Mouse (Mus musculus): ENCODE data around the gene Ecm1. TPM values are rescaled to one million over a fixed set of nuclear protein-coding genes. Genes with fewer than 3 reads are reported as not detected.

Ecm1 gene
- polyA plus RNA-seq, 1 experiment from 2014 or later: 16.8 TPM

DNA sequence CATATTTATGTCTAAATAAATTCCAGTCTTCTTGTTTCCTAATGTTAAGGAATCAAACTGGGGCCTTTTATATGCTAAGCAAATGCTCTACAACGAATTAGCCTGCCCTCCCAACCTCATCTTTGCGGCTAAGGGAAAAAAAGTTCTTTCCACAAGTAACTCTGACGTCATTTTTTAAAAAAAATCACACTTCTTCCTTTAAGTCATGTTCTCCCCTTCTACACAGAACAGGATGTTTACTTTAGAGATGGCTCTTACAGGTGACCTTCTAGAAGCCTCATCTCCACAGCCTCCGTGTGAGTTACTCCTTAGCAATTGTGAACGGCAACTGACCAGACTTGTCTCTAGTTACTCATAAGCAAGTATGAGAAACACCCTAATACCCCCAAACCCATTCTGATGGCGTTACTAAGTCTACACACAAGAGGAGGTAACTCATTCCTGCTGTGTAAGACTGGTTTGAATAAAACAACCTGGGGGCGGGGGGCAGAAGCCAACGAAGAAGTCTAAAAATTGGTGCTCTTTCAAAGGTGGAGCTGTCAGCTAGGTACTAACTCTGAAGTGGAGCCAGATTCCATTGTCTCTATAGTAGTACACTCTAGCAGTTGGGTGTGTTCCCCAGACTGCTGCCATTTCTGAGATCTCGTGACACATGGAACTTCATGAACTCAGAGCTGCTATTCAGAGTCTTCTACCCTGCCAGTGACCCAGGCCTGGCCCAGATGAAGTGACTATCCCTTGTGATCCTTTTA, 19.3 kb upstream of the Ecm1 start:
- H3K9me3 ChIP-seq (ENCODE audit: control insufficient read depth, low read length): no peaks in the 10 kb centered on the region
- peaks cover 17% of the 10 kb centered on the region for H3K36me3 ChIP-seq (ENCODE audit: control insufficient read depth, insufficient read depth, low read length)
- no peak overlapping the region for H3K27ac ChIP-seq (replicated peaks; ENCODE audit: low read depth, low read length)
- no peaks in the 10 kb centered on the region for H3K27me3 ChIP-seq (replicated peaks; ENCODE audit: control insufficient read depth, insufficient read depth, low read length)
- ATAC-seq (ENCODE audit: low read depth) (no peak), DNase-seq (ENCODE audit: low spot score) (no peak)
- WGBS: 54% methylated on average over 9 of the region's 9 CpGs
- no peak overlapping the region for H3K4me3 ChIP-seq (ENCODE audit: low read depth, low read length)
- no peak overlapping the region for H3K4me2 ChIP-seq (ENCODE audit: low read depth, low read length)
- H3K9ac ChIP-seq (ENCODE audit: low read depth, low read length): no peak overlapping the region
- H3K4me1 ChIP-seq (ENCODE audit: control insufficient read depth, insufficient read depth, low read length): no peaks in the 10 kb centered on the region; the same call in 1 of the 2 replicates

DNA sequence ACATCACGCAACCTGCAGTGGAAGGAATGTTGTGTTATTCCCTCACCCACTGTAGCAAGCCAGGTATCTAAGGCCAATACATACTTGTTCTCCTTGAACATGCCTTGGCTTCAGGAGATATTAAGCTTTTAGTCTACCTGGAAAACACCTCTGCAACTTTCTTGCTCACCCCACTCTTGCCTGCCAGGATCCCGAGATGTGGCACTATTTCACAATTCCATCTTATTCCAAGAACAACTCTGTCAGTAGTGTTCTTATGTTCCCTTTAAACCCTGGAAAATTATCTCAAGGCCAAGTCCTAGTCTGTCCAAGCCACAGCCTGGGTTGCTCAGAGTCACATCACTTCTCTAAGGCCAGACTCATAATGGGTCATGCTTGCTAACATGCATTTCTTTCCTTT, 17.4 kb upstream of the Ecm1 start:
- no peak overlapping the region for H3K4me3 ChIP-seq (ENCODE audit: low read depth, low read length)
- no peaks in the 10 kb centered on the region for H3K27me3 ChIP-seq (replicated peaks; ENCODE audit: control insufficient read depth, insufficient read depth, low read length)
- peaks cover 12% of the 10 kb centered on the region; the same call in 1 of the 2 replicates for H3K36me3 ChIP-seq (ENCODE audit: control insufficient read depth, insufficient read depth, low read length)
- ATAC-seq (ENCODE audit: low read depth) (no peak), DNase-seq (ENCODE audit: low spot score) (no peak)
- no peak overlapping the region for H3K27ac ChIP-seq (replicated peaks; ENCODE audit: low read depth, low read length)
- H3K9ac ChIP-seq (ENCODE audit: low read depth, low read length): no peak overlapping the region
- H3K4me2 ChIP-seq (ENCODE audit: low read depth, low read length): no peak overlapping the region
- WGBS: 84% methylated on average over 2 of the region's 2 CpGs
- H3K9me3 ChIP-seq (ENCODE audit: control insufficient read depth, low read length): no peaks in the 10 kb centered on the region
- H3K4me1 ChIP-seq (ENCODE audit: control insufficient read depth, insufficient read depth, low read length): no peaks in the 10 kb centered on the region; the same call in 1 of the 2 replicates

DNA sequence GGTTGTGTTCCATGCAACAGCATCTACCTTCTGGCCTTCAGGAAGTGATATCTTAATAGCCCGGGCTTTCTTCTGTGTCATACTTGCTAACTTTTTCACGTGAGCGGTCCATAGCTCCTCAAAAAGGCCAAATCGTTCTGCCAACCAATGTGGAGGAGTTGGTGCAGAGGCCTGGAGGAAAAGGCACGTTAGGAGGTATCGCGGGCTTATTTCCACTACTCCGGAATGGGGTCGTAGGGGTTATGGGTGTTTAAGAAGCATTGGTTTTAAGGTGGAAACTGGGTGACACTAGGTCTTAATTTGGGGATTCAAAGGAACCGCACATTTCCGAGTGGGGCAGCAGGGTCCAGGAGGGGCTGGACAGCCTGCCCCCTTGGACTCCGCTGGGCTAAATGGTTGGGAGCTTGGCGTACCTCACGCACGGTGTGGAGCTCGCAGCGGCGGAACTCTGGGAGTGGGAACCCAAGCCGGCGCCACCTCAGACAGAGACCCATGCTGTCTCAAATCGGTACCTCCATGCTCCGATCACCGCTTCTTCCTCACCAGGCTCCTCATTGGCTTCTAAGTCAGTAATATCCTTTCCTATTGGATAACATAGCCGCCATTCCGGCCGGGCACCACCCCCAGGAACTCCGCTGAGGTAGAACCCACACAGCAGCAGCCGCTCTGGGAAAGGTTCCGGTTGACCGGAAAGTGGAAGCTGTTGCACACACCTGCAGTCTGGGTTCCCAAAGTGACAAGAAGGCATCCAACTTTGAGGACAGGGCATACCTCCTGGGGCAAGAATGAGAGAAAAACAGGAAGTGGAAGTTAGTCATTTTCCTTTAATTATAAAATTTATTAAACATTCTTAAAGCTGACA, 15.2 kb upstream of the Ecm1 start:
- peak; percentile 99 for ATAC-seq (ENCODE audit: low read depth)
- H3K9ac ChIP-seq (ENCODE audit: low read depth, low read length): peak overlapping the region; percentile 65
- peak; percentile 97 for DNase-seq (ENCODE audit: low spot score)
- no peaks in the 10 kb centered on the region for H3K9me3 ChIP-seq (ENCODE audit: control insufficient read depth, low read length)
- peak overlapping the region; percentile 51 for H3K4me3 ChIP-seq (ENCODE audit: low read depth, low read length)
- H3K4me1 ChIP-seq (ENCODE audit: control insufficient read depth, insufficient read depth, low read length): no peaks in the 10 kb centered on the region; the same call in 1 of the 2 replicates
- WGBS: under 1% methylated on average over 29 of the region's 30 CpGs
- peak overlapping the region; percentile 10; the same call in 1 of the 2 replicates for H3K27ac ChIP-seq (replicated peaks; ENCODE audit: low read depth, low read length)
- no peaks in the 10 kb centered on the region for H3K27me3 ChIP-seq (replicated peaks; ENCODE audit: control insufficient read depth, insufficient read depth, low read length)
- H3K4me2 ChIP-seq (ENCODE audit: low read depth, low read length): peak overlapping the region; percentile 69
- H3K36me3 ChIP-seq (ENCODE audit: control insufficient read depth, insufficient read depth, low read length): peaks cover 29% of the 10 kb centered on the region

DNA sequence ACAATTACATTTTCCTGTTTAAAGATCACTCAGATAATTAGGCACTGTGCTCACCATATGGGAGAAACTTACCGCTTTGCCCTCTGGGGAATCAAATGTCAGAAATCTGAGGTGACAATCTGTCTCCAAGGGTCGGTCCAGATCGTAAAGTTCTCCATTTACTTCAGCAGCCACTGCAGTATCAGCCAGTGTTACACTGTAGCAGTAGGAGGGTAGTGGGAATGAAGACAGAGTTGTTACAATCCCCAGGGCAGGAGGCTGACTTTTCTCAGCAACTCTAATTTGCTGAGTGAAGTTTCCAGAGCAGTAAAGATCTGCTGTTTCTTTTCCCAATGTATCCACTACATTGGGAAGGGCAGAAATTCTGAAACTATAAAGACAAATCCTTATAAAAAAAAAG, 13.6 kb upstream of the Ecm1 start:
- Histone ChIP-seq H3K36me3 (ENCODE audit: control insufficient read depth, insufficient read depth, low read length) (peaks cover 45% of the 10 kb centered on the region), H3K4me1 (ENCODE audit: control insufficient read depth, insufficient read depth, low read length) (no peaks in the 10 kb centered on the region; the same call in 1 of the 2 replicates), H3K4me3 (ENCODE audit: low read depth, low read length) (no peak overlapping the region), H3K9ac (ENCODE audit: low read depth, low read length) (no peak overlapping the region), H3K27me3 (replicated peaks; ENCODE audit: control insufficient read depth, insufficient read depth, low read length) (no peaks in the 10 kb centered on the region), H3K9me3 (ENCODE audit: control insufficient read depth, low read length) (no peaks in the 10 kb centered on the region), H3K4me2 (ENCODE audit: low read depth, low read length) (no peak overlapping the region), H3K27ac (replicated peaks; ENCODE audit: low read depth, low read length) (no peak overlapping the region)
- 70% methylated on average over 3 of the region's 3 CpGs for WGBS
- no peak for DNase-seq (ENCODE audit: low spot score)
- ATAC-seq (ENCODE audit: low read depth): no peak

DNA sequence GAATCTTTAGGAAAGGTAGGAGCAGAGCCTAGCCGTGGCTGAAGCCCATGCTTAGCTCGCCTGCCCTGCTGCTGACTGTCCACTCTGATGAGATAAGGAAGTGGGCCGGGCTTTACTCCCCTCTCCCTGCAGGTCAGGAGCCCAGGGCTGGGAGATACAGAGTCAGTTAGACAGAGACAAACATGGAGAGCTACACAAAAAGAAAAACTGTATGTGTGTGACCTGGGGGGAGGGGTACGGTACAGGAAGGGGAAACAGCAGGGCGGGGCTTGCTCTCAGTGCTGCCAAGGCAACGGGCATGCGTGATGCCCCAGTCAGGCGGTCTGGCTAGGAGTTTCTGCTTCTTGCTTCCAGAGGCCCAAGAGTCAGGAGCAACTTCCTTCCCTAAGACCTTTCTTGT, 1.0 kb upstream of the Ecm1 start:
- DNase-seq (ENCODE audit: low spot score): no peak
- Histone ChIP-seq H3K36me3 (ENCODE audit: control insufficient read depth, insufficient read depth, low read length) (peaks cover 59% of the 10 kb centered on the region), H3K4me2 (ENCODE audit: low read depth, low read length) (no peak overlapping the region), H3K27me3 (replicated peaks; ENCODE audit: control insufficient read depth, insufficient read depth, low read length) (no peaks in the 10 kb centered on the region), H3K9ac (ENCODE audit: low read depth, low read length) (no peak overlapping the region), H3K4me1 (ENCODE audit: control insufficient read depth, insufficient read depth, low read length) (no peaks in the 10 kb centered on the region), H3K27ac (replicated peaks; ENCODE audit: low read depth, low read length) (no peak overlapping the region), H3K9me3 (ENCODE audit: control insufficient read depth, low read length) (no peaks in the 10 kb centered on the region), H3K4me3 (ENCODE audit: low read depth, low read length) (no peak overlapping the region)
- WGBS: 68% methylated on average over 7 of the region's 8 CpGs
- no peak for ATAC-seq (ENCODE audit: low read depth)

DNA sequence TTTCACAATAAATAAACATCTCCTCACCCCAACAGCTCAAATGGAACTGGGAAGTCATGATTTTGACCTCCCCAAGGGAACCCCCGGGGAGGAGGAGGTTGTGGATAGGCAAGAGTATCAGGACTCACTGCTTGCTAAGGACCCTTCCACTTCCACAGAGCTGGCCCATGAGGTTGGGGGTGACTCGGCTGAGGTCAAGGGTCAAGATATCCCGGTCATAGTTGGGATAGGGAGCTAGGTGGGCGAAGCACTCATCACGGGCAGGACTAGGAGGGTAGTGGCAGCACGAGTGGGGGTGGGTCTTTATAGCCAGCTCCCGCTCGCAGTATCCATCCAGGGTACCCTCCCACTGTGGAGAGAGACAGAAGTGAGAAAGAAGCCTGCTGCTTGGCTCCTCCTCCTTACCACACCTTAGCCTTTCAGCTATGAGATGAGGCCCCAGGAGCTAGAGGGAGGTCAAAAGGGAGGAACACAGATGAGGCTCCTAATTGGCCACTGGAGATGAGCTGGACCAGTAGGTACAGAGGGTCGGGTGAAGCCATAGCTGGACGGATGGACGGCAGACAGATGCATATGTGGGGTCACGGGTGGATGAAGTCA, 4.2 kb downstream of the Ecm1 start:
- peaks cover 25% of the 10 kb centered on the region; the same call in 1 of the 2 replicates for H3K36me3 ChIP-seq (ENCODE audit: control insufficient read depth, insufficient read depth, low read length)
- no peak overlapping the region for H3K4me2 ChIP-seq (ENCODE audit: low read depth, low read length)
- ATAC-seq (ENCODE audit: low read depth): no peak
- no peak overlapping the region for H3K4me3 ChIP-seq (ENCODE audit: low read depth, low read length)
- H3K4me1 ChIP-seq (ENCODE audit: control insufficient read depth, insufficient read depth, low read length): peaks cover 7% of the 10 kb centered on the region; the same call in 1 of the 2 replicates
- no peaks in the 10 kb centered on the region for H3K27me3 ChIP-seq (replicated peaks; ENCODE audit: control insufficient read depth, insufficient read depth, low read length)
- no peak for DNase-seq (ENCODE audit: low spot score)
- H3K9ac ChIP-seq (ENCODE audit: low read depth, low read length): no peak overlapping the region
- 89% methylated on average over 12 of the region's 12 CpGs for WGBS
- no peaks in the 10 kb centered on the region for H3K9me3 ChIP-seq (ENCODE audit: control insufficient read depth, low read length)
- no peak overlapping the region for H3K27ac ChIP-seq (replicated peaks; ENCODE audit: low read depth, low read length)

DNA sequence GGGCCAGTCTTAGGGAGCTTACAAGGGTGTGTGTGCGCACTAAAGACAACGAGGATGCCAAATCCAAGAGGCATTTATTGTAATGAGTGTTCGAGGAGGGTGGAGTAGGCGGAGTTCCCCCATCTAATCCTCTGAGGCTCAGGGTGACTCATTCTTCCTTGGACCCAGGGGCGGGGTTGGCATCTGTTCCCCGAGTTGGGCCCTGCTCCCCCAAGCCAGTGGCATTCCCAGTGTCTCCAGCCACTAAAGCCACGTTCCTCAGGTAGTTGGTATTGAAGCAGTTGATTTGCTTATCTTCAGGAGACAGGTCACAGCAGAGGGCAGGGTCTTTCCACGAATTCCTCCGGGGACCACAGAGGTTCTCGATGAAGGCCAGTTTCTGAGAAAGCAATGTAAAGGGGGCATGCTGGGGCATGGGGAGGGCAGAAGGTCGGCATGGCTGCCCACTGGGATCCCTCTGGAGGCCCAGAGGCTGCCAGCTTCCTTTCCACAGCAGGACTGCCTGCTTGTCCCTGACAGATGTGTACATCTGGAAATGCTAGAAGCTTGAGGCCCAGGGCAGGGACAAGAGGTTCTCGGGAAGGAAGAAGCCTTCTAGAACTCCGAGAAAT, 5.2 kb downstream of the Ecm1 start:
- H3K4me2 ChIP-seq (ENCODE audit: low read depth, low read length): no peak overlapping the region
- H3K4me3 ChIP-seq (ENCODE audit: low read depth, low read length): no peak overlapping the region
- no peak for ATAC-seq (ENCODE audit: low read depth)
- no peak overlapping the region for H3K27ac ChIP-seq (replicated peaks; ENCODE audit: low read depth, low read length)
- peaks cover 7% of the 10 kb centered on the region; the same call in 1 of the 2 replicates for H3K4me1 ChIP-seq (ENCODE audit: control insufficient read depth, insufficient read depth, low read length)
- DNase-seq (ENCODE audit: low spot score): no peak
- no peak overlapping the region for H3K9ac ChIP-seq (ENCODE audit: low read depth, low read length)
- H3K36me3 ChIP-seq (ENCODE audit: control insufficient read depth, insufficient read depth, low read length): peaks cover 18% of the 10 kb centered on the region; the same call in 1 of the 2 replicates
- H3K27me3 ChIP-seq (replicated peaks; ENCODE audit: control insufficient read depth, insufficient read depth, low read length): no peaks in the 10 kb centered on the region
- H3K9me3 ChIP-seq (ENCODE audit: control insufficient read depth, low read length): no peaks in the 10 kb centered on the region
- WGBS: 73% methylated on average over 13 of the region's 13 CpGs
